Mouse (Mus musculus): ENCODE measurements around the gene Sh2d3c.

Sh2d3c gene

DNA sequence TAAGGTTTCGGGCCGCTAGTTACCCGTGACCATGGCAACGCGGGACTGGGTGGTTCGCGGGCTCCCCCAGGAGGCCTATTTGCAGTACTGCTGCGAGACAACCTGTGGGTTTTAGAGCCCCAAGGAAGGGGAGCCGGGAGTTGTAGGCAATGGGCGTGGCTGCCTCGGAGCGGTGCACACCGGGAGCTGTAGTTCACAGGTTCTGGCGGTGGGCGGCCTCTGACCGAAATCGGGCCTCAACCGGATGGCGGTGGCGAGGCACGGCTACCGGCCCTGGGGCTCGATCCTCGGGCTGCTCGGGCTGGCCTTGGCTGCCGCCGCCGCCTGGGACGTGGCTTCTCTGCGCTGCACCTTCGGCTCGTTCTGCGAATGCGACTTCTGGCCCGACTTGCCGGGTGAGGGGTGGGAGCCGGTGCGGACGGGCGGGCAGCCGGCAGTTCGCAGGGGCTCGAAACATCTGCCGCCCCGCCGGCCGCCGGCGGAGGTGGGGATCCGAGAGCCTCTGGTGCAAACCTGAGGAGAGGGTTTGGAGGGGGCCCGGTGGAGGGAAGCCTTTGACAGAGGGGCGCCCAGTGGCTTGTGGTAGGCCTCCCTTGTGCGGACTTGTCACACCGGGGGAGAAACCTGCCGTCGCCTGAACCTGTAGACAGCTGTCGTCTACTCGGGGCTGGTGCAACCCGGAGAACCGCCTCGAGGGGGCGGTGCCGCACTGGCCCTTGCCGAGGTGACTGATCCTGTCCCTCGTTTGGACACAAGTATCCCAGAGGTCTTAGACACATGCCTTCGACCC is 36.4 kb downstream of the Sh2d3c start, which contains the start of gene Tor2a:
Tor2a (plus strand) TSS at position 179 of the 790 bp plus-strand sequence.
- DNase-seq = peak; percentile 98 to 99

DNA sequence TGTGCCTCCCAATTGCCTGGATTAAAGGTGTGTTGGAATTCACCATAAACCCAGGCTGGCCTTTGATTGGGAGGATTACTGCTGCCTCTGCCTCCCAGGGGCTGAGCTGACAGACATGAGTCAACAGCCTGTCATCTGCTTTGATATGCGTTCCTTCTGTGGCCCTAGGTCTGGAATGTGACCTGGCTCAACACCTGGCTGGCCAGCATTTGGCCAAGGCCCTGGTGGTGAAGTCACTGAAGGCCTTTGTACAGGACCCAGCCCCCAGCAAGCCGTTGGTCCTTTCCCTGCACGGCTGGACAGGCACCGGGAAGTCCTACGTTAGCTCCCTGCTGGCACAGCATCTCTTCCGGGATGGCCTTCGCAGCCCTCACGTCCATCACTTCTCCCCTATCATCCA is 37.6 kb downstream of the Sh2d3c start:
- DNase-seq = peak in 1 of 2 experiments; percentile 74

DNA sequence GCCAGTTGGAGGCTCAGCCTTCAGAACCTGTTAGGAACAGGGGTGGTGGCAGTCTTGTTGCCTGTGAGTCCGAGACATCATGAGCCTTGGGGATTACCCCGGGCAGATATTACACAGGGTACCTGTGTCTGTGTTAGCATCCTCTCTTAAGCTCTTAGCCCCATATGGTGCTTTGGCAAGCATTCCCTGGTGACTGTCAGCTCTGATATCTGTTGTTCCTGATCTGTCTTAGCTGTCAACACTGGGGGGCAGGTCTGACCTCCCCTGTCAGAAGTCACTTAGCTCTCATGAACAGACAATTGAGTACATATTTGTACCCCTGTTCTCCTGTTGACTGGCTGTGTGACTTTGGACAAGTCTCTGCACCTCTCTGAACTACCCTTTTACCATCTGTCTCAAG is 38.1 kb downstream of the Sh2d3c start:
- DNase-seq = no peak

DNA sequence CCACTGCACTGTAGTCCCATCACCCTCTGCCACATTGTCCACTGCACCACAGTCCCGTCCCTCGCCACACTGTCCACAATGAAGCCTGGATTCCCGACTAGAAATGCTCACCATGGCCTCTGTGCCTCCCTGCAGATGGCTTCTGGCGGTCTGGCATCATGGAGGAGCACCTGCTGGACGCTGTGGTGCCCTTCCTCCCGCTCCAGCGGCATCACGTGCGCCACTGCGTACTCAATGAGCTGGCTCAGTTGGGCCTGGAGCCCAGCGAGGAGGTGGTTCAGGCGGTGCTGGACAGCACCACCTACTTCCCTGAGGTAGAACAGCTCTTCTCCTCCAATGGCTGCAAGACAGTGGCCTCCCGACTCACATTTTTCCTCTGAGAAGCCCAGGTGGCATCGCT is 40.5 kb downstream of the Sh2d3c start:
- no peak for DNase-seq

DNA sequence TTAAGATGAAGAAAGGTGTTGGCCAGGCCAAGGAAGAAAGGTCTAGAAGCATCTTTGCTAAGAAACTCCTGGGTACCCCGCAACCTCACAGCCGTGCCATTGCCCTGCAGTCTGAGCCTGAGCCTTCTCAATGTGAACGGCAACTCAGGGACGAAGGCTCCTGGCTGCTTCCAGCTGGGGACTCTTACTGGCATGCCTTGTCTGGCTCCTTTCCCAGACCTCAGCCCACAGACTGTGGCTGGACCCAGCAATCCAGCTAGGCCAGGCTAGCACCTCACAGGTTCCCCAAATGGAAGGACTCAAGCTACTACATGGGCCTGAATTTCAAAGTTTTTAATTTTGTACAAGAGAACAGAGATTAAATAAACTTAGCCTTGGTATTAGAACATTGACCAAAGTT is 41.0 kb downstream of the Sh2d3c start:
- no peak for DNase-seq

DNA sequence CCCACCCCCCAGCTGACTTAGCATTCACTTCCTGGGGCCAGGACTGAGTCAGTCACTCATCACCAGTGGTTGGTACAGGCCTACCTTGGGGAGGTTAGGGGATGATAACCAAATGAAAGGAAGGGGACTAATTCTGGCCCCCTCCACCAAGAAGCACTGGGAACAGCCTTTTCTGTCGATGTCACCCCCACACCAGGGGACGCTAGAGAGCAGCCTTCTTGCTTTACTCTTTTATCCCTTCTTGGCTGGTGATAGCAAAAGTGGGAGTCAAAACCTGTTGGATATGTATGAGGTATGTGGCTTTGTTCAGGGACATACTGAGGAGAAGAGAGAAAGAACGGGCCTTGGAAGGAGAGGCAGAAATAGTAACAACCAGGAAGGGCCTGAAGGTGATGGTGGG is 42.5 kb downstream of the Sh2d3c start:
- no peak for DNase-seq

DNA sequence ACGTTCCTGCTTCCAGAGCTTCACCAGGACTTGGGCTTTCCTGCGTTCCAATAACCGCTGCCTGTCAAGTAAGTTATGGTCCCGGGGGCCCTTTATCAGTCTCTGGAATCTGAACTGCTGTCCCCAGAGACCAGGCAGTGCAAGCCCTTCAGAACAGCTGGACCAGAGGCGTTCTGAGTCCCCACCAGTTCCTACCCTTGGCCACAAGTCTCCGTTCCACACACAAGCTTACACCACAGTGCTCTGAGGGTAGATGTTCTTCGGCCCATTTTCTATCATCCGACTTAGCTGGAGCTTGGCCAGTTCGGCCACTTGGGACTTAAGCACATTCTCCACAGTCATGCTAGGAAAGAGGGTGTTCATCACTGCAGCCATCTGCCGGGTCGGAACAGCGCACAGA is 46.4 kb downstream of the Sh2d3c start:
- peak; percentile 40 to 63 for DNase-seq

DNA sequence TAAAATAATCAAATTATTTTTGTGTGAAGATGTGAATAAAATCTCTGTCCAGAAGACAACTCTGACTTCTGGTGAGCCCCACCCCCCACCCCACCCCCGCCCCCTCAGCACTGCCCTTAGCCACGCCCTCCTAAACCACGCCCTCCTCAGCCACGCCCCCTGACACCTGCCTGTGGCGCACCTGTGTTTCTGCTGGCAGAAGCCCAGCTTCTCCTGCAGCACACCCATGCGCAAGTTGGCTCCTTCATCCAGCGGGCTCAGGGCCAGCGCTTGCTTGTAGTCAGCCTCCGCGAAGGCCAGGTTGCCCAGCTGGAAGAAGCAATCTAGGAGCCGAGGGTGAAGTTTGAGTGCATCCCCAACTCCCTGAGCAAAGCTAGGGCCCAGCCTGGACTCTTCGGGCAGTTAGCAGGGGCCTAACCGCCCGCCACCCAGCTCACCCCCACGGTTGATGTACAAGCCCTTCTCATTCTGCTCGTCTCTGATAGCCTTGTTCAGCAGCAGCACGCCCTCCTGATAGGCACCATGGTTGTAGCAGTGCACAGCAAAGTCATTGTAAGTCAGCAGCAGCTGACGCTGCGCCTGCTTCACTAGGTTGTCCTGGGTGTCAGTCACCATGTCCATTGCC is 47.9 kb downstream of the Sh2d3c start:
- DNase-seq = peak; percentile 69 to 81

DNA sequence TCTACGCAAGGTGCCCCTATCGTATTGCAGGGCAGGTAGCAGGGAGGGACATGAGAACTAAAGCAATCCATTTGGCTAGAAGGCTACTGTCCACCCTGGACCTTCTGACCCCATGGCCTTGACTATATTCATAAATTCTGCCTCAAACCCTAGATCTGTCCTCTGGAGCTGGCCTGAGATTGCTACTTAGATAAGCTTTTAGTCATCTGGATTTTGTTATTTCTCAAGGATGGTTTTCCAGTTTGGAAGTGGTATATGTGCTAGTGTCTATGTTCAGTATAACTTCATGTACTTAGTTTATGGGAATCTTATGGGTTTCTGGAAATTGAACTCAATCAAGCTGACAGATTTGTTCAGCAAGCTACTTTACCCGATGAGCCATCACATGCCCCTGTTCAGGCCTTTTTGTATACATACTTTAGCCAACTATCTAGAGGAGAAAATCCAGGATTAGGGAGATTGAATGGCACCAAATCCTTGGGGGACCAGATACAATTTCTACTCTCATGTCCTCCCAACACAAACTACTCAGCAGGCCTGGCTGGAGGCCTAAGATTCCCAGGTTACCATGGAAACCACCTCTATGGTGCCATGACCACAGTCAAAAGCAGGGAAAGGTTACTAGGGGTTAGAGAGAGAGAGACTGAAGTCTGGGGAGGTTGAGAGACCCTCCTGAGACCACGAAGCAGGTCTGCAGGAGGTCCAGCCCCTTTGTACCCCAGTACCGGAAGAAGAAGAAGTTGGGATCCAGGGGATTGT is 48.7 kb downstream of the Sh2d3c start:
- no peak for DNase-seq

DNA sequence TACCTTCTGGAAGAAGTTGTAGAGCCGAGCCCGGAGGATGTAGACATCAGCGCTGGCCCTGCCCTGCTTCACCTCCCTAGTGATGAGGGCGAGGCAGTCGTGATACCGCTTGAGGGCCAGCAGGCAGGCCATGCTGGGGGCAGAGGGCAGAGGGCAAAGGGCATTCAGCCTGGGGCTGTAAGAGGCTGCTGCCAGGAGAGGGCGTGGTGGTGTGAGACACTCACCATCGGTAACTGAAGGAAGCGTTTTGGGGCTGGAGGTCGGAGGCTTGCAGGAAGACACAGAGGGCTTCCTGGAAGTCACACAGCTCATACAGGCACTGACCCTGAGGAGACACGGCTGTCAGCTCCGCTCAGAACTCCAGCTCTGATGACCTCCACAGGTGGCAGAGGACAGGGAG is 51.0 kb downstream of the Sh2d3c start:
- peak; percentile 56 to 72 for DNase-seq

DNA sequence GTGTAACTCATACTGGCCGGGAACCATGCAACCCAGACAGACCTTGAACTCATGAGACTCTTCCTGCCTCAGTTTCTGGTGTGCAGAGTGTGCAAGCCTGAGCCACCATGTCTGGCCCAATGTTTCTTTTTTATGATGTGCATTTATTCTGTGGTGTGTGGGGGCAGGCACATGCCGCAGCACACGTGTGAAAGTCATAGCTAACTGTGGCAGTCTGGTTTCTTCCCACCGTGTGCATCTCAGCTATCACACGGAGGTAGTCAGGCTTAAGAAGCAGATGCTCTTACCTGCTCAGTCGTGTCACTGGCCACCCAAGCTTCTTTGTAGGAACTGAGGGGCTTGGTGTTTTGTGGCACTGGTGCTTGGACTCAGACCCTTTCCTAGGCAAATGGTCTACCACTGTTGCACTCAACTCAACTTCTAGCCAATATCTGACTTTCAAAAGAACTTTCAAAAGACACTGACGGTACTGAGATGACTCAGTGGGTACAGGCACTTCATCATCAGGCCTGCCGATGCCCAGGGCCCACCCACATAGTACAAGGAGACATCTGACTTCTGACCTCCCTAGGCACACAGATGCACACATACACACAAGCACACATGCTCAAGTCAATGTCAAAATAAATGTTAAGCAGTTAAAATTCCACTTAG is 51.9 kb downstream of the Sh2d3c start:
- no peak for DNase-seq

DNA sequence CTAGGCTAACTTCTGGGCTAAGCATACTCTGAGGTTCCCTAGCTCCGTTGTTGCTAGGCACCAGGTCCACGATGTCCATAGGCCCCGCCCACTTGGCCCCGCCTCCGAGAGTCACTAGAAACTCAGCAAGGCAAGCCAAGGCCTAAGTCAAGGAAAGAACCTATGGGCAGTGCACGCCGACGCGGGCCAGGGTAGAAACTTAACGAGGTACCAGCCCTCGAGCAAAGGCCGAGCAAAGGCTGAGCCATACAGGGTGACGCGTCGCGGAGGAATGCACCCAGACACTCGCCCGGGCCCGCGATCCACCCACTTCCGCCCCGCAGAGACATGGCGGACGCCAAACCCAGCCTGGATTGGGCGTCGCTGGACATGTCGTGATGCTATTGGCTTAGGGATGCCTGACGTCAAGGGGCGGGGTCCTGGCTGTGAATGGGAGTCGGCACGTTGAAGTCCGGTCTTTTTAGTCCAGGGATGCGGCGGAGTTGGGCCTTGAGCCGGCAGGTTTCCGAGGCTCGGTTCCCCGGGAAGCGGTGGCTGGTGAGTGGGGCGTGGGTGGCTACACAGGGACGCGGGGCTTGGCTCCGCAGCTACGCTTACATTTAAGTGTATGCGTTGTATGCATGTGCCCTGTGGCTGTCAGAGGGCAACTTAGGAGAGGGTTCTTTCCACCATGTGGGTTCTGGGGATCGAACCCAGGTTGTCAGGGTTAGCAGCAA is 54.7 kb downstream of the Sh2d3c start, which contains the start of the genes Ttc16 and Ptrh1:
Ttc16 (minus strand) TSS at position 275 of the 716 bp plus-strand sequence.
Ptrh1 (plus strand) TSS at position 428 of the 716 bp plus-strand sequence.
- peak; percentile 99 for DNase-seq

DNA sequence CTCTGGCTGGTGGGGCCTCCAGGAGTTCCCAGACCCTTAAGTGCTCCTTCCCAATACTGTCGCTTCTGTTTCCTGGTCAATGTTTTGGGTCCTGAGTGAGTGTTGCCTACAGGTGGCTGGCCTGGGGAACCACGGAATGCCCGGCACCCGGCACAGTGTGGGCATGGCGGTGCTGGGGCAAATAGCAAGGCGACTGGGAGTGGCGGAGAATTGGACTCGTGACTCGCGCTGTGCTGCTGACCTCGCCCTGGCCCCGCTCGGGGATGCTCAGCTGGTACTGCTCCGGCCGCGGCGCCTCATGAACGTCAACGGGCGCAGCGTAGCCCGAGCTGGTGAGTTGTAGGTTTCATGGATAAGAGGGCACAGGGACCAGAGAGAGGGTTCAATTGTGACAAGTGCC is 55.3 kb downstream of the Sh2d3c start:
- peak in 1 of 2 experiments; percentile 46 for DNase-seq

DNA sequence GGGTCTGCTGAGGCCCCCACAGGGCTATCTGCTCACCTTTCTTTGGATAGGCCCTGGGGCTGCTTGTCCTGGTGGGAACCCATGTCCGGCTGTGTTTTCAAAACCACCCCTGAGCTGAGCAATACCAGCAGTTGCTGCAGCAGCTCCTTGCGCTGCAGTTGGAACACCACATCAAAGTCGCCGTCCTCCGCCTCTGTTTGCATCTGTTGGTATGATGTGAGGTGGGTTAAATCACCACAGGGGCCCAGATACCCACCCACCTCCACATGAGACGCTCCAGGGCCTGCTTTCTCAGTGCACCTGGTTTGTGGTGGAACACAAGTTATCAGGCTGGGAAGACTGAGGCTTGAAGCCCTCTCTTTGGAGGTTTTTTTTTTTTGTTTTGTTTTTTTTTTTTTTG is 57.2 kb downstream of the Sh2d3c start:
- no peak for DNase-seq

DNA sequence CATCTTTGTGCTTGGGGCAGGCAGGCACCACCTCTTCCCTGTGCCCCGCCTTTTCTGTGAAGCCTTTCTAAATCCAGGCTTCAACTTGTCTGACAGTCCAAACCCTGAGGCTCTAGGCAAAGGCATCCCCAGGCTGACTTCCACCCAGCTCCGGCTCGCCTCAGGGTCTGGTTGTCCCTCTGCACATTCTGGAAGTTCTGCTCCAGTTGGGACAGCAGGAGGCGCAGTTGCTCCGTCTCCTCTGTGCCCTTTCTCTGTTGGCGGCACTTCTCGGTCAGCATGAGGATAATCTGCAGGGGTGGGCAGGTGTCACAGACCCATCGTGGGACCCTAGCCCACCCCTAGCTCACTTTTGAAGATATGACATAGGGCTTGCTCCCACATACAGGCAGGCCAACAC is 58.3 kb downstream of the Sh2d3c start:
- peak; percentile 73 to 74 for DNase-seq

DNA sequence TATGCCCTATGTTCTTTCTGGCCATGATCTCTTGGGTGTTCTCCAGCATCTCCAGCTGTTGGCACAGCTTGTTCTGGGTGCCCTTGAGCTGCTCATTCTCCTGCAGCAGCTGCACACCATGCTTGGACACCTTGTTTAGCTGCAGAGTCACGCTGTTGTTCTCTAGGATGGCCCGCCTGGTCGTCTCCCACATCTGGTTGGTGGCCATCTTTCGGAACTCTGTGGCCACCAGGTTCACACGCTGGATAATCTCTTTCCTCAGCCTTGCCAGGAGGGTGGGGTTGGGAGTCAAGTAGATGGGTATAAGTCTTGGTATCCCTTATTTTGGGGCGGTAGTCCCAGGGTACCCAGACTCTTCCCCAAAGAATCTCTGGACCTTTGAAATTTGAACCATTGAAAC is 58.9 kb downstream of the Sh2d3c start:
- no peak for DNase-seq

DNA sequence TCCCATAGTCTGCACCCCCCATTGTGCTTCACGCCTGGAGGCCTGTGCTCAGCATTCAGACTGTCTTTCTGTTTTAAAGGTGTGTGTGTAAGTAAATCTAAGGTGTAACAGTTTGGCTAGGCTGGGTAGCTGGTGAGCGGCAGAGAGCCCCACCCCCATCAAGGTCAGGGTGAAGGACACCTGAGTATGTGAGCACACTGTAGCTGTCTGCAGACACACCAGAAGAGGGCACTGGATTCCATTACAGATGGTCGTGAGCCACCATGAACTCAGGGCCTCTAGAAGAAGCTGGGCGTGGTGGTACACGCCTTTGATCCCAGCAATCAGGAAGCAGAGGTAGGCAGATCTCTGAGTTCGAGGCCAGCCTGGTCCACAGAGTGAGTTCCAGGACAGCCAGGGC is 60.9 kb downstream of the Sh2d3c start:
- DNase-seq = no peak

DNA sequence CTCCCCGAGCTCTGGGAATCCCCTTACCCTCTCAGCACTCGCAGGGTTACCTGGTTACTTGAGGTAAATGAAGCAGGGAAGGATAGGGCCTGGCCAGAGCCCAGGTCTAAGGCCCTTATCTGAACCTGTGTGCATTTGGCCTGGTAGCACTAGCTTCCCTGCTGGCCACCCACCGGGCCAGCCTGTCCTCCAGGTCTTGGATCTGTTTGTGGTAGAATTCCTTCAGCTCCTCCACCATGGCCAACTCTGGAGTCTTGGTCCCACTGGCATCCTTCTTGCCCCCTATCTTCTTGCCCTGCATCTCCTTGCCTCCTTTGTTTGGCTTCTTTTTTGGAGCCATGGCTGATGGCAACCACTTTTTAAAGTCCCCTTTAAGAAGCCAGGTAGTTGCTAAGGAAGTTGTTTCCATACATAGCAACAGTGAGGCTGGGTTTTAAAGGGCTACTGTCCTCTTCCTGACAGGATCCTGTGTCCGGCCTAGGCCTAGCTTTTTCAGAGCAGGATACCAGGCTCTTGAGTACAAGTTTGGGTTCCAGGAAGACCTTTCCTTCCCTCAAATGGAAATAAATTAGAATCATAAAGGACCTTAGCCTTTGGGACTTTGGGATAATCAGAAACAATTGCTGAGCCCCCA is 63.3 kb downstream of the Sh2d3c start, which contains the start of gene Cfap157:
Cfap157 (minus strand) TSS at position 381 of the 634 bp plus-strand sequence.
- DNase-seq = peak; percentile 32 to 53

DNA sequence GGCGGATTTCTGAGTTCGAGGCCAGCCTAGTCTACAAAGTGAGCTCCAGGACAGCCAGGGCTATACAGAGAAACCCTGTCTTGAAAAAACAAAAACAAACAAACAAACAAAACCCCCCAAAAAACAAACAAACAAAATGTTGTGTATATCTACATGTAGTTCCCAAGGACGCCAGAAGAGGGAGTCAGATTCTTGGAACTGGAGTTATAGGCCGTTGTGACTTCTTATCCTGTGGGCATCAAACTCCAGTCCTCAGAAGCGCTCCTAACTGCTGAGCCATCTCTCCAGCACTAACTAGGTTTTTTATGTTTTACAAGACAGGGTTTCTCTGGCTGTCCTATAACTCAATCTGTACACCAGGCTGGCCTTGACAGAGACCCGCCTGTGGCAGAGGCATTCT is 66.3 kb downstream of the Sh2d3c start:
- DNase-seq = peak in 1 of 2 experiments; percentile 55

DNA sequence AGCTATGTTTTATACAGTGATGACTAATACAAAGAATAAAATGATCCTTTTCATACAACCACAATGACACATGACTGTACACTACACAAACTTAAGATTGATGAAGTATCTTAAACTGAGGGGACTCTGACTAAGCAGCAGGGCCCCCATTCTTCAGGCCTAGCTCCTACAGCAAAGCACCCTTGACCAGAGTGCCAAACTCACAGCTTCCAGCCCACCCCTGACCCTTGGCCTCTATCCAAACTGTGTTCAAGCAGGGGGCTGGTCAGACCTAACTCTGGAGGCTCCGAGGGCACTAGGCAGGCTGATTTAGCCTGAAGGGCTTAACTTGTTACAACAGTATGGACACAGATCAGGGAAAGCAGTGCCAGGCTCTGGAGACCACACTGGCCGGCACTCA is 67.7 kb downstream of the Sh2d3c start:
- DNase-seq = no peak

DNA sequence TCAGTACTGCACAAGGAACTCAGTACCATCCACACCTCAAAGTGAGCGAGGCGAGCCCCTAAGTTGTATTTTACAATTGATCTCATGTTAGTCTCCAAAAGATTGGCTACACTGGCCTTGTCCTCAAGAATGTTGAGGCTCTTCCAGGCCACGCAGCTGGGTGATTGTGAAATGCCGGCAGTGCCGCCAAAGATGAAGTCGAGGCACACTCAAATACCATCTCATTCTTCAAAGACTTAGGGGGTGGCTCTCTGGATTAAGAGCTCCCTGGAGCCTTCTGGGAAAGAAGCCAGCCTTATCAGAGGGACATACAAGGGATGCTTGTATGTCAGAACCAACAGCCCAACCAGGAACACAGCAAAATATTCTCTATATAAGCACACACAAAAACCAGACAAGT is 70.4 kb downstream of the Sh2d3c start:
- DNase-seq = no peak

Data from kidney, postnatal 25 days (tissue).